Mouse (Mus musculus): Measurements from ENCODE around the gene Nf1.

DNA sequence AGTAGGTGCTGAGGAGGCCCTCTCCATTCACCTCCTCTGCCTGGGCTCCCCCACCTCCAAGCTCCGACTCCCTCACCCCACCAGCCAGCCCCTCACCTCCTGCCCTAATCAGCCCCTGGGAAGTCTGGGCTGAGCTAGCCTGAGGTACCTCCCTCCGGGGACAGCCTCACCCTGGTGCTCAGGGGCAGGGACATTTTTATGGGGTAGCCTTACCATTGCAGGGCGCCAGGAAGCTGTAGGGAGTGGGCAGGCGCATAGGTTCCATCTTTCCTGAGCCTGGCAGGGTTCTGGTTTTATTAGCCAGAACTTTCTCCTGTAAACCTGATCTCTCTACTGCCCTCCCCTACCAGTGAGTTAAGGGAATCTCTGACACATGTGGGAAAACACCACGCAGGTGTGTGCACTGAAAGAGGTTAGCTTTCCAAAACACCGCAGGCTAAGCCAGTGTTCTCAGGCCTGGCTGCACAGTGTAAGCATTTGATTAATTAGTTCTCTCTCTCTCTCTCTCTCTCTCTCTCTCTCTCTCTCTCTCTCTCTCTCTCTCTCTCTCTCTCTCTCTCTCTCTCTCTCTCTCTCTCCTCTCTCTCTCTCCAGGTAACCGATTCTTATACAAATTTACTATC is 290.4 kb downstream of the Nf1 start:
- TF ChIP-seq CTCF (IDR thresholded peaks at IDR 0.05; ENCODE audit: insufficient read depth, low read length) = no peak
- TF ChIP-seq POLR2A (IDR thresholded peaks at IDR 0.05; ENCODE audit: borderline replicate concordance, extremely low read depth, low read depth, low read length) = no peak
